Mouse (Mus musculus) testis, postnatal 14 days (tissue): ENCODE results near the gene Scarb1.

Source experiments
- DNase-seq: peaks from one replicate; pipeline ENCODE4 v3.0.0; 2021; ENCODE audit warnings: low spot score

Gene Scarb1

GRCm38 (mm10) chr5:125305229-125306081 lies 35.4 kb downstream of the Scarb1 start:
- no peak for DNase-seq

GRCm38 (mm10) chr5:125304245-125304856 lies 36.5 kb downstream of the Scarb1 start:
- DNase-seq: peak; percentile 77

GRCm38 (mm10) chr5:125303055-125303454 lies 37.8 kb downstream of the Scarb1 start:
- DNase-seq: no peak

- DNase-seq: no peak
Measured at GRCm38 (mm10) chr5:125298234-125298633, 42.7 kb downstream of the Scarb1 start.

- no peak for DNase-seq
Measured at GRCm38 (mm10) chr5:125297171-125297570, 43.7 kb downstream of the Scarb1 start.

- no peak for DNase-seq
Measured at GRCm38 (mm10) chr5:125292951-125293350, 47.9 kb downstream of the Scarb1 start.

GRCm38 (mm10) chr5:125291895-125292294 lies 49.0 kb downstream of the Scarb1 start:
- DNase-seq: no peak

- DNase-seq: no peak
Measured at GRCm38 (mm10) chr5:125291387-125291786, 49.5 kb downstream of the Scarb1 start.

- DNase-seq: no peak
Measured at GRCm38 (mm10) chr5:125287053-125287655, 53.7 kb downstream of the Scarb1 start.

GRCm38 (mm10) chr5:125286090-125286489 lies 54.8 kb downstream of the Scarb1 start:
- DNase-seq: no peak

GRCm38 (mm10) chr5:125283748-125284640 lies 56.9 kb downstream of the Scarb1 start:
- peak; percentile 49 for DNase-seq

GRCm38 (mm10) chr5:125279216-125279615 lies 61.7 kb downstream of the Scarb1 start:
- no peak for DNase-seq

- no peak for DNase-seq
Measured at GRCm38 (mm10) chr5:125278314-125278713, 62.6 kb downstream of the Scarb1 start.

- no peak for DNase-seq
Measured at GRCm38 (mm10) chr5:125277313-125277712, 63.6 kb downstream of the Scarb1 start.

GRCm38 (mm10) chr5:125276765-125277164 lies 64.1 kb downstream of the Scarb1 start:
- DNase-seq: no peak

- no peak for DNase-seq
Measured at GRCm38 (mm10) chr5:125275315-125275714, 65.6 kb downstream of the Scarb1 start.

- no peak for DNase-seq
Measured at GRCm38 (mm10) chr5:125274773-125275172, 66.1 kb downstream of the Scarb1 start.

GRCm38 (mm10) chr5:125274182-125274581 lies 66.7 kb downstream of the Scarb1 start:
- DNase-seq: no peak

- DNase-seq: peak; percentile 48
Measured at GRCm38 (mm10) chr5:125273666-125274109, 67.2 kb downstream of the Scarb1 start.

- no peak for DNase-seq
Measured at GRCm38 (mm10) chr5:125272231-125272988, 68.5 kb downstream of the Scarb1 start.
